Mouse (Mus musculus): ENCODE results near the gene Abhd16b. TPM values are rescaled to one million over a fixed set of nuclear protein-coding genes. Genes with fewer than 3 reads are reported as not detected.

The Abhd16b gene
- polyA plus RNA-seq, 1 experiment from 2014 or later, result 0.11 TPM

GRCm38 (mm10) chr2:181532589-181532988, 39.6 kb downstream of the Abhd16b start:
- H3K36me3 ChIP-seq (replicated peaks; ENCODE audit: control insufficient read depth, insufficient read depth, low read depth, low read length), result no peaks in the 10 kb centered on the region
- no peaks in the 10 kb centered on the region for H3K4me1 ChIP-seq (ENCODE audit: control insufficient read depth, insufficient read depth, low read length)
- no peak overlapping the region for H3K4me2 ChIP-seq (ENCODE audit: low read depth, low read length)
- no peak for ATAC-seq (replicated peaks; ENCODE audit: insufficient number of reproducible peaks, low FRiP score, low TSS enrichment, low read depth)
- H3K9ac ChIP-seq (replicated peaks; ENCODE audit: low read length), result no peak overlapping the region
- no peak overlapping the region for H3K4me3 ChIP-seq (ENCODE audit: low read depth, low read length)
- 93% methylated on average over 3 of the region's 3 CpGs for WGBS
- no peak overlapping the region for H3K27ac ChIP-seq (replicated peaks; ENCODE audit: low read depth, low read length)
- no peak for DNase-seq (ENCODE audit: low spot score)
- no peaks in the 10 kb centered on the region for H3K27me3 ChIP-seq (ENCODE audit: control insufficient read depth, insufficient read depth, low read length)
- no peaks in the 10 kb centered on the region; the same call in 1 of the 2 replicates for H3K9me3 ChIP-seq (replicated peaks; ENCODE audit: control insufficient read depth, low read length)

GRCm38 (mm10) chr2:181536410-181536809, 43.4 kb downstream of the Abhd16b start:
- no peak overlapping the region for H3K4me3 ChIP-seq (ENCODE audit: low read depth, low read length)
- no peak for ATAC-seq (replicated peaks; ENCODE audit: insufficient number of reproducible peaks, low FRiP score, low TSS enrichment, low read depth)
- H3K4me1 ChIP-seq (ENCODE audit: control insufficient read depth, insufficient read depth, low read length), result no peaks in the 10 kb centered on the region
- DNase-seq (ENCODE audit: low spot score), result no peak
- H3K9ac ChIP-seq (replicated peaks; ENCODE audit: low read length), result no peak overlapping the region
- no peak overlapping the region for H3K4me2 ChIP-seq (ENCODE audit: low read depth, low read length)
- H3K36me3 ChIP-seq (replicated peaks; ENCODE audit: control insufficient read depth, insufficient read depth, low read depth, low read length), result no peaks in the 10 kb centered on the region
- H3K27me3 ChIP-seq (ENCODE audit: control insufficient read depth, insufficient read depth, low read length), result no peaks in the 10 kb centered on the region
- no peak overlapping the region for H3K27ac ChIP-seq (replicated peaks; ENCODE audit: low read depth, low read length)
- WGBS, result 88% methylated on average over 2 of the region's 2 CpGs
- no peaks in the 10 kb centered on the region for H3K9me3 ChIP-seq (replicated peaks; ENCODE audit: control insufficient read depth, low read length)

DNA sequence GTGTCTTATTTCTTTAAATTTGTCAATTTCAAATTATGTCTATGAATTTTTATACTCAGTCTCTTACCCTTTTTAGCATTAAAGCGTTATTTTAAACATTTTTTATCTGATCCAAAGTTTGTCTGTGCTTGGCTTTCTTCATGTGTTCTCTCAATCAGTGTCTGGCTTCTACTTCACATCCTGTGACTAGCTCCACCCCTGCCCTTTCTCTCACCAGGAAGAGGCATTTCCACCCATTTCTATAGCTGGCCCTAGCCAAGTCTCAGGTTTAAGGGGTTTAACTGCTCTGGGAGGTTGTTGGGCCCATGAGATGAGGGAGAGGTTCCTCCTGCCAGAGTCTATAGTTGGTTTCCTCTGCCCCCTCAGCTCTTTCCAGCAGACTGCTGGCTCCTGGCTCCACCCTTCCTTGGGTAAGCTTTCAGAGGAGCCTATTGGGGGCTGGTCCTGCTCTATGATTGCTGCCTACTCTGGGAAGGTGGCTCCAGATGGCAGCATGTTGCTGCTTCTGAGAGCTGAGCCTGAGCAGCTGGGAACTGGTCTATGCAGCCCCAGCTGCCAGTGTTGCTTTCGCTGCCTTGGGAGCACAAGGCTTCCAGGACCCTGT, 44.5 kb downstream of the Abhd16b start:
- 94% methylated on average over 2 of the region's 2 CpGs for WGBS
- ATAC-seq (replicated peaks; ENCODE audit: insufficient number of reproducible peaks, low FRiP score, low TSS enrichment, low read depth) (0 out of 2 replicates have a peak, but pooled peaks have one; percentile 62), DNase-seq (ENCODE audit: low spot score) (peak; percentile 5)

DNA sequence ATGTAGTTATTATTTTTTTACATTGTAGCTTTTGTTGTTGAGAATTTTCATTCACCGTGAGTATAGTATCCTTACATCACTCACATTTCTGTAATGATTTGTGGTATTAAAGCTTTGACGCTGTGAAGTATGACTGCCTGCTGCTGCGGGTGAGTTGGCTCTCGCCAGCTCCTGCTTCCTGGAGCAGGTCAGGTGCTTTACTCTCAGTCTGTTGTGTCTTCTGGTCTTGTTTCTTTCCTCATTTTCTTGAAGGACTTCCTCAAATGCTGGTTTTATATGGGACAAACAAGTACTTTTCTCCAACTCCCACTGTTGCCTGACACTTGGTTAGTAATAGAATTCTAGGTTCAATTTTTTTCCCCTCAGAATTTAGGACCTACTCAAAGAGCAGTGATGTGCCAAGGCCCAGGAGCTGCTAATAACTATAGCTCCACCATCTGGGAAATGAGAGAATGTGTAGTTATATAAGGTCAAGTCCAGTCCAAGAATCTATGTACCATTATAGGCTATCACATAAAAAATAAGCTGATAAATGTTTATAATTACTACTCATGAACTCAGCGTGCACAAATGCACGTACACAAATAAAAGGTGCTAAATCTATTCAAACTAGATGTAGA, 48.9 kb downstream of the Abhd16b start:
- no peak for ATAC-seq (replicated peaks; ENCODE audit: insufficient number of reproducible peaks, low FRiP score, low TSS enrichment, low read depth)
- Histone ChIP-seq H3K27ac (replicated peaks; ENCODE audit: low read depth, low read length) (no peak overlapping the region), H3K4me3 (ENCODE audit: low read depth, low read length) (no peak overlapping the region), H3K36me3 (replicated peaks; ENCODE audit: control insufficient read depth, insufficient read depth, low read depth, low read length) (no peaks in the 10 kb centered on the region), H3K9me3 (replicated peaks; ENCODE audit: control insufficient read depth, low read length) (no peaks in the 10 kb centered on the region), H3K4me1 (ENCODE audit: control insufficient read depth, insufficient read depth, low read length) (no peaks in the 10 kb centered on the region), H3K27me3 (ENCODE audit: control insufficient read depth, insufficient read depth, low read length) (no peaks in the 10 kb centered on the region), H3K9ac (replicated peaks; ENCODE audit: low read length) (no peak overlapping the region), H3K4me2 (ENCODE audit: low read depth, low read length) (no peak overlapping the region)
- DNase-seq (ENCODE audit: low spot score), result no peak
- WGBS, result 94% methylated on average over 6 of the region's 6 CpGs

More for the DNA sequence above, 44.5 kb downstream of the Abhd16b start:
- Histone ChIP-seq H3K27ac (replicated peaks; ENCODE audit: low read depth, low read length) (no peak overlapping the region), H3K9ac (replicated peaks; ENCODE audit: low read length) (no peak overlapping the region), H3K27me3 (ENCODE audit: control insufficient read depth, insufficient read depth, low read length) (no peaks in the 10 kb centered on the region), H3K4me1 (ENCODE audit: control insufficient read depth, insufficient read depth, low read length) (no peaks in the 10 kb centered on the region), H3K4me2 (ENCODE audit: low read depth, low read length) (no peak overlapping the region), H3K36me3 (replicated peaks; ENCODE audit: control insufficient read depth, insufficient read depth, low read depth, low read length) (no peaks in the 10 kb centered on the region), H3K4me3 (ENCODE audit: low read depth, low read length) (no peak overlapping the region), H3K9me3 (replicated peaks; ENCODE audit: control insufficient read depth, low read length) (no peaks in the 10 kb centered on the region)

Other genes starting within 250 kb of the Abhd16b start
- 18.0 and 18.3 TPM in 2 replicates for gene Gmeb2, start 205.2 kb upstream of the Abhd16b start, polyA plus RNA-seq (2014; fragmentation: Nextera tagmentation; extraction: Ambion mirVana)
- gene Stmn3, start 178.7 kb upstream of the Abhd16b start, polyA plus RNA-seq (2014; fragmentation: Nextera tagmentation; extraction: Ambion mirVana), result 79.6 and 98.0 TPM in 2 replicates
- 52.5 and 55.9 TPM in 2 replicates for gene Rtel1, start 173.5 kb upstream of the Abhd16b start, polyA plus RNA-seq (2014; fragmentation: Nextera tagmentation; extraction: Ambion mirVana)
- 29.1 and 37.0 TPM in 2 replicates for gene Zgpat, start 128.3 kb upstream of the Abhd16b start, polyA plus RNA-seq (2014; fragmentation: Nextera tagmentation; extraction: Ambion mirVana)
- 49.7 and 50.8 TPM in 2 replicates for gene Arfrp1, start 127.8 kb upstream of the Abhd16b start, polyA plus RNA-seq (2014; fragmentation: Nextera tagmentation; extraction: Ambion mirVana)
- 15.2 and 18.5 TPM in 2 replicates for gene Lime1, start 113.1 kb upstream of the Abhd16b start, polyA plus RNA-seq (2014; fragmentation: Nextera tagmentation; extraction: Ambion mirVana)
- gene Zbtb46, start 33.8 kb upstream of the Abhd16b start, polyA plus RNA-seq (2014; fragmentation: Nextera tagmentation; extraction: Ambion mirVana), result 7.4 and 9.0 TPM in 2 replicates
- 166 and 169 TPM in 2 replicates for gene Tpd52l2, start 3.9 kb downstream of the Abhd16b start, polyA plus RNA-seq (2014; fragmentation: Nextera tagmentation; extraction: Ambion mirVana)
- gene Dnajc5, start 27.3 kb downstream of the Abhd16b start, polyA plus RNA-seq (2014; fragmentation: Nextera tagmentation; extraction: Ambion mirVana), result 77.0 and 79.1 TPM in 2 replicates
- gene Uckl1, start 91.7 kb downstream of the Abhd16b start, polyA plus RNA-seq (2014; fragmentation: Nextera tagmentation; extraction: Ambion mirVana), result 33.5 and 38.6 TPM in 2 replicates
- gene Prpf6, start 98.7 kb downstream of the Abhd16b start, polyA plus RNA-seq (2014; fragmentation: Nextera tagmentation; extraction: Ambion mirVana), result 79.0 and 80.3 TPM in 2 replicates
- gene Zfp512b, start 99.6 kb downstream of the Abhd16b start, polyA plus RNA-seq (2014; fragmentation: Nextera tagmentation; extraction: Ambion mirVana), result 24.4 and 31.3 TPM in 2 replicates
- 22.7 and 30.3 TPM in 2 replicates for gene Samd10, start 106.0 kb downstream of the Abhd16b start, polyA plus RNA-seq (2014; fragmentation: Nextera tagmentation; extraction: Ambion mirVana)
- 0.29 and 0.39 TPM in 2 replicates for gene Gm29797, start 163.8 kb downstream of the Abhd16b start, polyA plus RNA-seq (2014; fragmentation: Nextera tagmentation; extraction: Ambion mirVana)
- 15.9 and 20.4 TPM in 2 replicates for gene Sox18, start 178.4 kb downstream of the Abhd16b start, polyA plus RNA-seq (2014; fragmentation: Nextera tagmentation; extraction: Ambion mirVana)
- gene Tcea2, start 187.1 kb downstream of the Abhd16b start, polyA plus RNA-seq (2014; fragmentation: Nextera tagmentation; extraction: Ambion mirVana), result 21.8 and 22.5 TPM in 2 replicates
- gene Rgs19, start 200.8 kb downstream of the Abhd16b start, polyA plus RNA-seq (2014; fragmentation: Nextera tagmentation; extraction: Ambion mirVana), result 74.3 and 83.0 TPM in 2 replicates
- gene Lkaaear1, start 205.2 kb downstream of the Abhd16b start, polyA plus RNA-seq (2014; fragmentation: Nextera tagmentation; extraction: Ambion mirVana), result not detected in 2 replicates
- 4.6 and 6.1 TPM in 2 replicates for gene Oprl1, start 221.8 kb downstream of the Abhd16b start, polyA plus RNA-seq (2014; fragmentation: Nextera tagmentation; extraction: Ambion mirVana)

Data from embryonic facial prominence, embryonic 11.5 days (tissue).